11 mouse cellular contexts compared by ENCODE assay signal in genomic region chr17:29993488-29993887, GRCm38 (mm10). TPM values are rescaled to one million over a fixed set of nuclear protein-coding genes. Genes with fewer than 3 reads are reported as not detected.
DNase-seq lines count a peak whose midpoint lies in the region; ATAC-seq lines count a peak whose summit lies in the region.
"Had no signal": no experiment of that assay in that cellular context is flagged by ENCODE, and none has a peak within 500 bp of the region (broad histone marks: within the 10 kb centered on the region; RNA-seq: fewer than 3 reads in every experiment).

No protein-coding gene starts in this region.

- no peaks in the 10 kb centered on the region for H3K9me3 ChIP-seq in limb, embryonic 12.5 days
- H3K9me3 ChIP-seq in limb, embryonic 10.5 days (replicated peaks): no peaks in the 10 kb centered on the region
- no peaks in the 10 kb centered on the region for H3K9me3 ChIP-seq in kidney, embryonic 16.5 days (ENCODE audit: low read length)
- H3K9me3 ChIP-seq: G1E had no signal

- H3K4me2 ChIP-seq in limb, embryonic 12.5 days: no peak overlapping the region
- no peak overlapping the region for H3K4me2 ChIP-seq in kidney, embryonic 16.5 days (replicated peaks; ENCODE audit: low read depth, low read length)

- 0 out of 2 replicates have a peak overlapping the region, but pooled peaks have one; percentile 8 for H3K9ac ChIP-seq in limb, embryonic 12.5 days (replicated peaks)
- no peak overlapping the region for H3K9ac ChIP-seq in kidney, embryonic 16.5 days (replicated peaks; ENCODE audit: low read length)

- no peaks in the 10 kb centered on the region for H3K36me3 ChIP-seq in limb, embryonic 12.5 days
- no peaks in the 10 kb centered on the region for H3K36me3 ChIP-seq in limb, embryonic 10.5 days
- H3K36me3 ChIP-seq in kidney, embryonic 16.5 days (ENCODE audit: insufficient read depth, low read length): no peaks in the 10 kb centered on the region
- H3K36me3 ChIP-seq: G1E had no signal

- ATAC-seq in limb, embryonic 12.5 days (ENCODE audit: insufficient number of reproducible peaks, insufficient read depth, low FRiP score, low TSS enrichment, low read depth): no peak
- ATAC-seq in kidney, embryonic 16.5 days (ENCODE audit: low FRiP score, low TSS enrichment): no peak

- WGBS in limb, embryonic 12.5 days: 71% methylated on average over 8 of the region's 8 CpGs
- WGBS in limb, embryonic 10.5 days: 78% methylated on average over 8 of the region's 8 CpGs
- WGBS in kidney, embryonic 16.5 days: 73% methylated on average over 8 of the region's 8 CpGs

- DNase-seq in limb, embryonic 10.5 days (ENCODE audit: low spot score): no peak
- DNase-seq in frontal cortex, adult 2 months (ENCODE audit: extremely low spot score in 1 of 2, low spot score in 1 of 2): peak; percentile 66 to 74
- peak; percentile 48 to 51 for DNase-seq in layer of hippocampus, postnatal 36 days
- DNase-seq in telencephalon, adult 2 months (ENCODE audit: low read depth, low spot score): peak; percentile 79
- no peak for DNase-seq in gastrocnemius, postnatal 4 days (ENCODE audit: low spot score in 2 of 2)
- DNase-seq: heart, postnatal 4 days; thymus, postnatal 14 days had no signal

- no peak overlapping the region for H3K27ac ChIP-seq in limb, embryonic 12.5 days
- no peak overlapping the region for H3K27ac ChIP-seq in limb, embryonic 10.5 days
- no peak overlapping the region for H3K27ac ChIP-seq in kidney, embryonic 16.5 days (ENCODE audit: low read length)

- no peaks in the 10 kb centered on the region for H3K4me1 ChIP-seq in limb, embryonic 12.5 days (replicated peaks)
- no peaks in the 10 kb centered on the region for H3K4me1 ChIP-seq in limb, embryonic 10.5 days
- H3K4me1 ChIP-seq in kidney, embryonic 16.5 days (ENCODE audit: insufficient read depth, low read length): no peaks in the 10 kb centered on the region

- H3K27me3 ChIP-seq in limb, embryonic 12.5 days: no peaks in the 10 kb centered on the region
- no peaks in the 10 kb centered on the region for H3K27me3 ChIP-seq in limb, embryonic 10.5 days (ENCODE audit: low read depth, poor library complexity, severe bottlenecking)
- no peaks in the 10 kb centered on the region for H3K27me3 ChIP-seq in kidney, embryonic 16.5 days (ENCODE audit: insufficient read depth, low read length)

- no peak overlapping the region for H3K4me3 ChIP-seq in limb, embryonic 12.5 days (replicated peaks)
- H3K4me3 ChIP-seq in limb, embryonic 10.5 days: no peak overlapping the region
- no peak overlapping the region for H3K4me3 ChIP-seq in kidney, embryonic 16.5 days (ENCODE audit: low read length)
- H3K4me3 ChIP-seq: myocyte had no signal

RNA-seq across cellular contexts. Expression of gene Zfand3, which starts 11.0 kb away (rescaled TPM):
- 59.6 and 60.2 TPM in 2 replicates for polyA plus RNA-seq in limb, embryonic 12.5 days (2016; fragmentation: Nextera tagmentation; extraction: Ambion mirVana)
- 53.9 and 62.8 TPM in 2 replicates for polyA plus RNA-seq in limb, embryonic 10.5 days (2016; fragmentation: Nextera tagmentation; extraction: Ambion mirVana)
- 99.4 and 100 TPM in 2 replicates for polyA plus RNA-seq in frontal cortex, adult 2 months (2012; rRNA removed)
- total RNA-seq in layer of hippocampus, postnatal 36 days (2021): 100 to 1,000 TPM; 113 to 117 TPM
- 100 to 1,000 TPM; 122 to 139 TPM for total RNA-seq in gastrocnemius, postnatal 4 days (2021)
- polyA plus RNA-seq in kidney, embryonic 16.5 days (2015; fragmentation: Nextera tagmentation; extraction: Ambion mirVana): 62.0 and 64.9 TPM in 2 replicates

RNA-seq across cellular contexts. Expression of gene Mdga1, which starts 23.6 kb away (rescaled TPM):
- polyA plus RNA-seq in limb, embryonic 12.5 days (2016; fragmentation: Nextera tagmentation; extraction: Ambion mirVana): 4.6 and 4.7 TPM in 2 replicates
- polyA plus RNA-seq in limb, embryonic 10.5 days (2016; fragmentation: Nextera tagmentation; extraction: Ambion mirVana): 1.2 and 4.0 TPM in 2 replicates
- 26.7 and 28.2 TPM in 2 replicates for polyA plus RNA-seq in frontal cortex, adult 2 months (2012; rRNA removed)
- 10 to 100 TPM; 65.5 to 73.2 TPM for total RNA-seq in layer of hippocampus, postnatal 36 days (2021)
- 10 to 100 TPM; 33.5 to 43.2 TPM for total RNA-seq in gastrocnemius, postnatal 4 days (2021)
- polyA plus RNA-seq in kidney, embryonic 16.5 days (2015; fragmentation: Nextera tagmentation; extraction: Ambion mirVana): 1.9 and 2.4 TPM in 2 replicates

Comparison
In these comparisons a context has a peak if more than half of its experiments do, and no peak if none do; other contexts are left out.
1. DNase-seq: peak in frontal cortex, adult 2 months (2 of 2), layer of hippocampus, postnatal 36 days (2 of 2) and telencephalon, adult 2 months (single experiment); none in limb, embryonic 10.5 days (single experiment) and gastrocnemius, postnatal 4 days (0 of 2).